Mouse (Mus musculus) lung, embryonic 16.5 days (tissue): ENCODE results near the gene Lrrc46. TPM values are rescaled to one million over a fixed set of nuclear protein-coding genes. Genes with fewer than 3 reads are reported as not detected.

ENCODE experiments used
- ATAC-seq: fragments of 200-750 bp; cut with Nextera tagmentation; 2 replicates; pipeline ENCODE4 v1.8.0; 2017; ENCODE audit warnings: low read depth, mild to moderate bottlenecking, moderate library complexity
- H3K27ac ChIP-seq: fragments of 300-500 bp; sonication (generic); 2 replicates; pipeline ENCODE4 v1.5.1; 2014; ENCODE audit warnings: mild to moderate bottlenecking, control low read depth, low read length
- H3K27me3 ChIP-seq: fragments of 300-500 bp; sonication (generic); 2 replicates; pipeline ENCODE4 v1.6.1; 2014; ENCODE audit warnings: low read depth, low read length, mixed read lengths; ENCODE audit not compliant: control insufficient read depth, insufficient read depth
- H3K36me3 ChIP-seq: fragments of 300-500 bp; sonication (generic); 2 replicates; pipeline ENCODE4 v1.6.1; 2014; ENCODE audit warnings: low read length; ENCODE audit not compliant: control insufficient read depth, insufficient read depth
- H3K4me1 ChIP-seq: fragments of 300-500 bp; sonication (generic); replicated peaks from 2 replicates; pipeline ENCODE4 v1.6.1; 2014; ENCODE audit warnings: low read length, mixed read lengths; ENCODE audit not compliant: control insufficient read depth, insufficient read depth
- H3K4me2 ChIP-seq: fragments of 300-500 bp; sonication (generic); 2 replicates; pipeline ENCODE4 v1.6.1; 2014; ENCODE audit warnings: low read depth, low read length, control low read depth
- H3K4me3 ChIP-seq: fragments of 300-500 bp; sonication (generic); 2 replicates; pipeline ENCODE4 v1.5.1; 2014; ENCODE audit warnings: mild to moderate bottlenecking, low read length, control low read depth
- H3K9ac ChIP-seq: fragments of 300-500 bp; sonication (generic); 2 replicates; pipeline ENCODE4 v1.6.1; 2014; ENCODE audit warnings: low read length, control low read depth
- H3K9me3 ChIP-seq: fragments of 300-500 bp; sonication (generic); 2 replicates; pipeline ENCODE4 v1.6.1; 2016; ENCODE audit warnings: low read length; ENCODE audit not compliant: control insufficient read depth
- WGBS: fragments of 180-500 bp; shearing (Covaris S2); extraction: QIAGEN DNeasy Blood & Tissue Kit; methylation state at CpG from one replicate; pipeline ENCODE4 v1.1.7; 2014; 5-methylcytosine and 5-hydroxymethylcytosine counted together
- polyA plus RNA-seq: library from polyadenylated mRNA; unstranded; fragments of >200 nt; fragmentation: Nextera tagmentation; extraction: Ambion mirVana; gene quantifications from 2 replicates; pipeline ENCODE4 v1.2.1, GENCODE M21; 2015

Gene Lrrc46
- polyA plus RNA-seq, 1 experiment from 2014 or later = 8.7 TPM

- peak; percentile 15; the same call in 1 of the 2 replicates for ATAC-seq
- peak overlapping the region; percentile 91 for H3K4me2 ChIP-seq
- peak overlapping the region; percentile 81 for H3K27ac ChIP-seq
- H3K4me1 ChIP-seq = peaks cover 16% of the 10 kb centered on the region
- H3K27me3 ChIP-seq = no peaks in the 10 kb centered on the region
- H3K4me3 ChIP-seq = peak overlapping the region; percentile 82
- WGBS = 15% methylated on average over 13 of the region's 13 CpGs
- H3K36me3 ChIP-seq = peaks cover 16% of the 10 kb centered on the region
- H3K9me3 ChIP-seq = no peaks in the 10 kb centered on the region
- peak overlapping the region; percentile 89 for H3K9ac ChIP-seq
Measured at GRCm38 (mm10) chr11:97050944-97051586, 9.9 kb upstream of the Lrrc46 start.

GRCm38 (mm10) chr11:97050216-97050943 lies 9.2 kb upstream of the Lrrc46 start, which contains the start of gene Osbpl7:
Gene Osbpl7, plus strand, starts transcription at chr11:97050628.
- WGBS = 6% methylated on average over 18 of the region's 18 CpGs
- peak within 1 kb of the TSS; percentile 89 for H3K9ac ChIP-seq
- peak within 1 kb of the TSS; percentile 91 for H3K4me2 ChIP-seq
- H3K4me1 ChIP-seq = peaks cover 16% of the 10 kb centered on the region
- H3K36me3 ChIP-seq = peaks cover 12% of the 10 kb centered on the region
- ATAC-seq = peak; percentile 82
- H3K27ac ChIP-seq = peak within 1 kb of the TSS; percentile 81
- H3K27me3 ChIP-seq = no peaks in the 10 kb centered on the region
- H3K4me3 ChIP-seq = peak within 1 kb of the TSS; percentile 82
- H3K9me3 ChIP-seq = 0 out of 2 replicates have a peak, but pooled peaks cover 2% of the 10 kb centered on the region

- ATAC-seq = no peak
- no peak overlapping the region for H3K4me2 ChIP-seq
- no peaks in the 10 kb centered on the region for H3K27me3 ChIP-seq
- no peak overlapping the region for H3K4me3 ChIP-seq
- H3K27ac ChIP-seq = no peak overlapping the region
- 64% methylated on average over 6 of the region's 6 CpGs for WGBS
- peaks cover 11% of the 10 kb centered on the region for H3K36me3 ChIP-seq
- H3K9me3 ChIP-seq = 0 out of 2 replicates have a peak, but pooled peaks cover 2% of the 10 kb centered on the region
- peaks cover 16% of the 10 kb centered on the region for H3K4me1 ChIP-seq
- H3K9ac ChIP-seq = no peak overlapping the region; the same call in 1 of the 2 replicates
Measured at GRCm38 (mm10) chr11:97049492-97050085, 8.4 kb upstream of the Lrrc46 start.

GRCm38 (mm10) chr11:97048090-97048650 lies 7.0 kb upstream of the Lrrc46 start:
- WGBS = 69% methylated on average over 8 of the region's 8 CpGs
- Histone ChIP-seq H3K4me1 (peaks cover 16% of the 10 kb centered on the region), H3K36me3 (peaks cover 13% of the 10 kb centered on the region), H3K27ac (no peak overlapping the region), H3K9me3 (0 out of 2 replicates have a peak, but pooled peaks cover 2% of the 10 kb centered on the region), H3K27me3 (no peaks in the 10 kb centered on the region), H3K4me3 (no peak overlapping the region), H3K9ac (no peak overlapping the region), H3K4me2 (no peak overlapping the region)
- ATAC-seq = no peak

- H3K9ac ChIP-seq = no peak overlapping the region
- no peak overlapping the region for H3K4me2 ChIP-seq
- H3K27me3 ChIP-seq = no peaks in the 10 kb centered on the region
- peaks cover 13% of the 10 kb centered on the region for H3K36me3 ChIP-seq
- H3K27ac ChIP-seq = no peak overlapping the region
- H3K9me3 ChIP-seq = 0 out of 2 replicates have a peak, but pooled peaks cover 2% of the 10 kb centered on the region
- H3K4me1 ChIP-seq = peaks cover 12% of the 10 kb centered on the region
- WGBS = 85% methylated on average over 7 of the region's 7 CpGs
- ATAC-seq = no peak
- no peak overlapping the region for H3K4me3 ChIP-seq
Measured at GRCm38 (mm10) chr11:97045861-97046260, 4.7 kb upstream of the Lrrc46 start.

GRCm38 (mm10) chr11:97044902-97045301 lies 3.7 kb upstream of the Lrrc46 start:
- WGBS = 92% methylated on average over 8 of the region's 8 CpGs
- no peak overlapping the region for H3K9ac ChIP-seq
- no peaks in the 10 kb centered on the region for H3K27me3 ChIP-seq
- no peak overlapping the region for H3K4me2 ChIP-seq
- ATAC-seq = no peak
- H3K36me3 ChIP-seq = peaks cover 13% of the 10 kb centered on the region
- no peak overlapping the region for H3K27ac ChIP-seq
- peaks cover 8% of the 10 kb centered on the region for H3K4me1 ChIP-seq
- H3K9me3 ChIP-seq = 0 out of 2 replicates have a peak, but pooled peaks cover 2% of the 10 kb centered on the region
- no peak overlapping the region for H3K4me3 ChIP-seq

GRCm38 (mm10) chr11:97040301-97041021 lies 746 bp downstream of the Lrrc46 start:
- peaks cover 5% of the 10 kb centered on the region; the same call in 1 of the 2 replicates for H3K36me3 ChIP-seq
- no peak overlapping the region; the same call in 1 of the 2 replicates for H3K9ac ChIP-seq
- peaks cover 8% of the 10 kb centered on the region for H3K4me1 ChIP-seq
- H3K27ac ChIP-seq = no peak overlapping the region
- no peak for ATAC-seq
- peak overlapping the region; percentile 89 for H3K4me3 ChIP-seq
- H3K9me3 ChIP-seq = no peaks in the 10 kb centered on the region
- H3K4me2 ChIP-seq = peak overlapping the region; percentile 69
- 30% methylated on average over 12 of the region's 12 CpGs for WGBS
- no peaks in the 10 kb centered on the region for H3K27me3 ChIP-seq

GRCm38 (mm10) chr11:97038881-97039280 lies 2.3 kb downstream of the Lrrc46 start:
- H3K4me3 ChIP-seq = no peak overlapping the region
- peaks cover 8% of the 10 kb centered on the region for H3K4me1 ChIP-seq
- no peaks in the 10 kb centered on the region for H3K9me3 ChIP-seq
- H3K9ac ChIP-seq = no peak overlapping the region
- no peak overlapping the region for H3K4me2 ChIP-seq
- no peaks in the 10 kb centered on the region for H3K27me3 ChIP-seq
- no peaks in the 10 kb centered on the region for H3K36me3 ChIP-seq
- 64% methylated on average over 7 of the region's 7 CpGs for WGBS
- no peak for ATAC-seq
- H3K27ac ChIP-seq = no peak overlapping the region
